Mouse (Mus musculus): ENCODE results near the gene Gpx4. TPM values are rescaled to one million over a fixed set of nuclear protein-coding genes. Genes with fewer than 3 reads are reported as not detected.

Gene Gpx4
- polyA plus RNA-seq (2012; fragmentation: generic; extraction: Trizol): 1,278 TPM

DNA sequence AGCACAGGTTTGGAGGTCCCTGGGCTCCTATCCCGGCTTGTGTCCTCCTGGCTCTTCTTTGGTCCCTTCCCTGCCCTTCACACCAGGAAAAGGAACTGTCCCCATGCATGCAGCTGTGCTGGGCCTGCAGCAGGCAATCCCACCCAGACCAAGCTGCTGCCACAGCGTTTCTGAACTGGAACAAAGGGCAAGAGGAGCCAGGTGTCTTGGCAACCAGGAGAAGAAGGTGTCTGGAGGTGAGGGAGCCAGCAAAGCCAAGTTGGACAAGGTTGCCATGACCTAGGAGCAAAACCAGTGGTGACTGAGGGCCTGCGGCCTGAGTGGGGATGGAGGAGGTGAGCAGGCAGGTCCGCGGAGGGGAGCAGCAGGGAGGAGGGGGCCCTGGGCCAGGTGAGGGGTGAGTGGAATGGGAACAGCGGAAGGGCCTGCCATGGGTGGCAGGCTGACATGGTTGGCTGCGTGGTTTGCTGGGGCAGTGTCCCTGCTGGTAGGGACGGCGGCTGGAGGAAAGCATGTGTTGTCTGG, at the start of gene Gpx4:
Gpx4 (plus strand) TSS at position 126 of the 525 bp plus-strand sequence.
- Histone ChIP-seq H3K4me3 (no peak within 1 kb of the TSS), H3K27me3 (ENCODE audit: control insufficient read depth, insufficient read depth, insufficient read length) (no peaks in the 10 kb centered on the region), H3K4me2 (ENCODE audit: low read depth) (no peak within 1 kb of the TSS), H3K79me2 (ENCODE audit: control insufficient read depth, insufficient read depth) (no peaks in the 10 kb centered on the region), H3ac (ENCODE audit: control insufficient read depth, insufficient read length) (no peak within 1 kb of the TSS), H3K36me3 (ENCODE audit: control insufficient read depth, insufficient read depth) (no peaks in the 10 kb centered on the region)
- TF ChIP-seq POLR2A (IDR thresholded peaks at IDR 0.05; ENCODE audit: insufficient read length, low read depth) (no peak), MYOG (IDR thresholded peaks at IDR 0.05; ENCODE audit: control insufficient read depth in 1 of 3, insufficient read depth in 1 of 3, insufficient read length in 2 of 3, low read depth in 2 of 3) (no peak), CEBPB (IDR thresholded peaks at IDR 0.05; ENCODE audit: insufficient read depth, poor library complexity, severe bottlenecking) (no peak), E2F4 (IDR thresholded peaks at IDR 0.05; ENCODE audit: insufficient read depth) (no peak), TCF3 (IDR thresholded peaks at IDR 0.05; ENCODE audit: insufficient read length, low read depth) (no peak), MYOD1 (IDR thresholded peaks at IDR 0.05; ENCODE audit: control insufficient read depth in 1 of 3, insufficient read length in 2 of 3, low read depth in 2 of 3) (no peak), REST (IDR thresholded peaks at IDR 0.05; ENCODE audit: insufficient read depth, insufficient read length) (no peak), USF1 (IDR thresholded peaks at IDR 0.05; ENCODE audit: low read depth) (no peak), POLR2AphosphoS2 (IDR thresholded peaks at IDR 0.05; ENCODE audit: insufficient read length, low read depth) (no peak), TCF12 (IDR thresholded peaks at IDR 0.05; ENCODE audit: insufficient read depth, poor library complexity, severe bottlenecking) (no peak), MAX (IDR thresholded peaks at IDR 0.05; ENCODE audit: low read depth) (no peak), SRF (IDR thresholded peaks at IDR 0.05; ENCODE audit: control insufficient read depth, insufficient read length, low read depth) (no peak)

GRCm38 (mm10) chr10:79997819-79998218, 49.1 kb upstream of the Gpx4 start:
- no peaks in the 10 kb centered on the region for H3K27me3 ChIP-seq (ENCODE audit: control insufficient read depth, insufficient read depth, insufficient read length)
- H3ac ChIP-seq (ENCODE audit: control insufficient read depth, insufficient read length): no peak overlapping the region
- TF ChIP-seq MYOG (IDR thresholded peaks at IDR 0.05; ENCODE audit: control insufficient read depth in 1 of 3, insufficient read depth in 1 of 3, insufficient read length in 2 of 3, low read depth in 2 of 3) (peak in 1 of 3 experiments; percentile 5), USF1 (IDR thresholded peaks at IDR 0.05; ENCODE audit: low read depth) (no peak)
- H3K4me2 ChIP-seq (ENCODE audit: low read depth): peak overlapping the region; percentile 89
- H3K36me3 ChIP-seq (ENCODE audit: control insufficient read depth, insufficient read depth): peaks cover 6% of the 10 kb centered on the region
- no peaks in the 10 kb centered on the region for H3K79me2 ChIP-seq (ENCODE audit: control insufficient read depth, insufficient read depth)
- peak overlapping the region; percentile 73 for H3K4me3 ChIP-seq

DNA sequence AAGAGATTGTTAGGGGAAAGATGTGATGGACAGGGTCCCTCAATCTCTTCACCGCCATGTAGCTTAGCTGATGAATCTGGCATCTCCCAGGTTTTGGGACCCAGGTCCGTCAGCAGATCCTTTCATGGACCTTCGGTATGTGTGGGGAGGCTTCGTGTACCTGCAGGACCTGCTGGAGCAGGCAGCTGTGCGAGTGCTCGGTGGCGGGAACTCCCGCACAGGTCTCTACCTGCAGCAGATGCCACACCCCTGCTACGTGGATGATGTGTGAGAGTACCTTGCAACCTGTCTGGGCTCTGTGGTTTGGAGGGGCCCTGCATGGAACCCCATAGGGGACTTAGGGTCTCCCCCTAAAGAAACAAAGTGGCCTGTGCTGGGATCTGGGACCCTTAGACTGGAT, 45.0 kb upstream of the Gpx4 start:
- TF ChIP-seq USF1 (IDR thresholded peaks at IDR 0.05; ENCODE audit: low read depth) (no peak), TCF12 (IDR thresholded peaks at IDR 0.05; ENCODE audit: insufficient read depth, poor library complexity, severe bottlenecking) (no peak), MYOG (IDR thresholded peaks at IDR 0.05; ENCODE audit: control insufficient read depth in 1 of 3, insufficient read depth in 1 of 3, insufficient read length in 2 of 3, low read depth in 2 of 3) (no peak)
- no peak overlapping the region for H3ac ChIP-seq (ENCODE audit: control insufficient read depth, insufficient read length)

GRCm38 (mm10) chr10:80002829-80003228, 44.1 kb upstream of the Gpx4 start:
- Histone ChIP-seq H3K79me2 (ENCODE audit: control insufficient read depth, insufficient read depth) (no peaks in the 10 kb centered on the region), H3K36me3 (ENCODE audit: control insufficient read depth, insufficient read depth) (no peaks in the 10 kb centered on the region), H3K4me2 (ENCODE audit: low read depth) (no peak overlapping the region), H3ac (ENCODE audit: control insufficient read depth, insufficient read length) (no peak overlapping the region), H3K27me3 (ENCODE audit: control insufficient read depth, insufficient read depth, insufficient read length) (no peaks in the 10 kb centered on the region), H3K4me3 (no peak overlapping the region)
- TF ChIP-seq POLR2AphosphoS2 (IDR thresholded peaks at IDR 0.05; ENCODE audit: insufficient read length, low read depth): no peak
- no peak for TF ChIP-seq MAX (IDR thresholded peaks at IDR 0.05; ENCODE audit: low read depth)
- TF ChIP-seq USF1 (IDR thresholded peaks at IDR 0.05; ENCODE audit: low read depth): no peak
- no peak for TF ChIP-seq TCF12 (IDR thresholded peaks at IDR 0.05; ENCODE audit: insufficient read depth, poor library complexity, severe bottlenecking)

More for the DNA sequence above, 45.0 kb upstream of the Gpx4 start:
- Histone ChIP-seq H3K4me2 (ENCODE audit: low read depth) (no peak overlapping the region), H3K36me3 (ENCODE audit: control insufficient read depth, insufficient read depth) (no peaks in the 10 kb centered on the region), H3K79me2 (ENCODE audit: control insufficient read depth, insufficient read depth) (no peaks in the 10 kb centered on the region), H3K4me3 (no peak overlapping the region), H3K27me3 (ENCODE audit: control insufficient read depth, insufficient read depth, insufficient read length) (no peaks in the 10 kb centered on the region)

DNA sequence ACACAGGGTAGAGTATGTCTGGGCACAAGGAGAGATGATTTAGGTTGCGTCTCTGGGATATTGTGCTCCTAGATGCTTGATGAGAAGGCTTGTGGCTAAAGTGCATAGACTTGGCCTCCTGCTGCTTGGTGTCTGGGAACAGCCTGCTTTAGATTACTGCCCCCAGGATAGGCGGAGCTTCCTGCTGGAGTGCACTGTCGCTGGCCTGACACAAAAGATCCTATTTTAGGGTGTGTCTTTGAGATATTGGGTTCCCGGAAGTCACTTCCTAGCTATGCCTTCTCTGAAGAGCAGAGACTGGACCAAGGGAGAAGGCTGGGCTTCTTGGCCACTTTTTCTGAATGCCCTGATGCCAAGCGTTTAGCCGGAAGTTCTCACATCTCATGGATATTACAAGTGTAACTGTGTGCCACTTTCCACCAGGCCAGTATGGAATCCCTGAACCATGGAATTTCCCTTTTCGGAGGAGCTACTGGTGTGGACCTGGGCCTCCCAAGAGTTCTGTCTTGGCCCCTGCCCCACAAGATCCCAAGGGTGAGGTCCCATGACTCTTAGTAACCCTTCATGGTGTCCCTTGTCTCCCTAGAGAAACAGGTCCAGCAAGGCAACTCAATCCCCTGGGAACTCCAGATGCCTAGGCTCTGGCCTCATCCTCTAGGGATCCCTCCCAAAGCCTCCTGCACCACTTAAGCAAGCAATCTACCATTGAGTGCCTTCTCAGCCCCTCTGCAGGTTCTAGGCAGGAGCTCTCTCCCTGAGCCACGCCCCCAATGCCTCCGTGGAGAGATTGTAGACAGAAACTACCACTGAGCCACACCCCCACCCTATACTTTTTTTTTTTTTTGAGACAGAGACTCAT, 43.4 kb upstream of the Gpx4 start:
- H3K79me2 ChIP-seq (ENCODE audit: control insufficient read depth, insufficient read depth): no peaks in the 10 kb centered on the region
- no peaks in the 10 kb centered on the region for H3K36me3 ChIP-seq (ENCODE audit: control insufficient read depth, insufficient read depth)
- H3K4me3 ChIP-seq: no peak overlapping the region
- peak overlapping the region; percentile 24 for H3K4me2 ChIP-seq (ENCODE audit: low read depth)
- H3K27me3 ChIP-seq (ENCODE audit: control insufficient read depth, insufficient read depth, insufficient read length): no peaks in the 10 kb centered on the region
- H3ac ChIP-seq (ENCODE audit: control insufficient read depth, insufficient read length): no peak overlapping the region
- TF ChIP-seq MYOD1 (IDR thresholded peaks at IDR 0.05; ENCODE audit: control insufficient read depth in 1 of 3, insufficient read length in 2 of 3, low read depth in 2 of 3) (no peak), TCF3 (IDR thresholded peaks at IDR 0.05; ENCODE audit: insufficient read length, low read depth) (no peak), MYOG (IDR thresholded peaks at IDR 0.05; ENCODE audit: control insufficient read depth in 1 of 3, insufficient read depth in 1 of 3, insufficient read length in 2 of 3, low read depth in 2 of 3) (no peak), MAX (IDR thresholded peaks at IDR 0.05; ENCODE audit: low read depth) (no peak), CEBPB (IDR thresholded peaks at IDR 0.05; ENCODE audit: insufficient read depth, poor library complexity, severe bottlenecking) (no peak), REST (IDR thresholded peaks at IDR 0.05; ENCODE audit: insufficient read depth, insufficient read length) (no peak), E2F4 (IDR thresholded peaks at IDR 0.05; ENCODE audit: insufficient read depth) (no peak), POLR2AphosphoS2 (IDR thresholded peaks at IDR 0.05; ENCODE audit: insufficient read length, low read depth) (no peak), USF1 (IDR thresholded peaks at IDR 0.05; ENCODE audit: low read depth) (no peak), SRF (IDR thresholded peaks at IDR 0.05; ENCODE audit: control insufficient read depth, insufficient read length, low read depth) (no peak), POLR2A (IDR thresholded peaks at IDR 0.05; ENCODE audit: insufficient read length, low read depth) (no peak), TCF12 (IDR thresholded peaks at IDR 0.05; ENCODE audit: insufficient read depth, poor library complexity, severe bottlenecking) (no peak)
